Mouse (Mus musculus): ENCODE measurements around the gene Sult1c1. TPM values are rescaled to one million over a fixed set of nuclear protein-coding genes. Genes with fewer than 3 reads are reported as not detected.

Gene Sult1c1
- polyA plus RNA-seq (2015; fragmentation: Nextera tagmentation; extraction: Ambion mirVana), result not detected in 2 replicates

DNA sequence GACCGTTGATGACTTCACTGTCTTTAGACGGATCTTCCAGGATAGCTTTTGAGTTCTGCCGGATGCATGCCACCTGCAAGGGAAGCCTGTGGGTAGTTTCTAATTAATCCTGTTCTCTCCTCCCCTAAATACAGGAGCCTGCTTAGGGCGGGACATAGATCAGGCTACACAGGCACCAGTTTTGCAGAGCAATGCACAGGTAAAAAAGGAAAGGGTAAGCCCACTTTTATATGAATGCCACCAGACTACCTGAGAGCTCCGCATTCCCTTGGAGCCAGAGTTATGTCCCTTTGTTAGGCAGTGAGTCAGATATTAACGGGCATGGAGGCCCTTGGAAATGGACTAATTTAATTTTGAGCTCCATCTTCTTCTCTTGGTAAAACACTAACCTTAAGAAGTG, at the start of gene Sult1c1:
TSS of gene Sult1c1 (minus strand) at position 101 of the 400 bp plus-strand sequence.

Other genes with a start within 250 kb of the Sult1c1 start
- not detected in 2 replicates for gene Sult1c2, start 144.3 kb downstream of the Sult1c1 start, polyA plus RNA-seq (2015; fragmentation: Nextera tagmentation; extraction: Ambion mirVana)